Mouse (Mus musculus) liver, embryonic 12.5 days (tissue): ENCODE data around the gene Slc43a2. TPM values are rescaled to one million over a fixed set of nuclear protein-coding genes. Genes with fewer than 3 reads are reported as not detected.

Source experiments
- ATAC-seq: fragments of 200-750 bp; cut with Nextera tagmentation; 2 replicates; pipeline ENCODE4 v1.8.0; 2017; ENCODE audit warnings: moderate number of reproducible peaks, mild to moderate bottlenecking, moderate library complexity
- H3K27ac ChIP-seq: fragments of 300-500 bp; sonication (generic); 2 replicates; pipeline ENCODE4 v1.5.1; 2016; ENCODE audit warnings: mild to moderate bottlenecking
- H3K27me3 ChIP-seq: fragments of 300-500 bp; sonication (generic); replicated peaks from 2 replicates; pipeline ENCODE4 v1.6.1; 2016; ENCODE audit warnings: mild to moderate bottlenecking, moderate library complexity
- H3K36me3 ChIP-seq: fragments of 300-500 bp; sonication (generic); 2 replicates; pipeline ENCODE4 v1.6.1; 2016; ENCODE audit warnings: mild to moderate bottlenecking, moderate library complexity
- H3K4me1 ChIP-seq: fragments of 300-500 bp; sonication (generic); 2 replicates; pipeline ENCODE4 v1.6.1; 2016
- H3K4me2 ChIP-seq: fragments of 300-500 bp; sonication (generic); 2 replicates; pipeline ENCODE4 v1.6.1; 2016; ENCODE audit warnings: mild to moderate bottlenecking, moderate library complexity
- H3K4me3 ChIP-seq: fragments of 300-500 bp; sonication (generic); 2 replicates; pipeline ENCODE4 v1.5.1; 2016; ENCODE audit warnings: mild to moderate bottlenecking, moderate library complexity
- H3K9ac ChIP-seq: fragments of 300-500 bp; sonication (generic); 2 replicates; pipeline ENCODE4 v1.6.1; 2016; ENCODE audit warnings: mild to moderate bottlenecking, moderate library complexity
- H3K9me3 ChIP-seq: fragments of 300-500 bp; sonication (generic); replicated peaks from 2 replicates; pipeline ENCODE4 v1.6.1; 2016; ENCODE audit warnings: mild to moderate bottlenecking, moderate library complexity
- WGBS: fragments of 180-500 bp; shearing (Covaris S2); methylation state at CpG from one replicate; pipeline ENCODE4 v1.1.7; 2016; ENCODE audit not compliant: insufficient replicate concordance; 5-methylcytosine and 5-hydroxymethylcytosine counted together
- polyA plus RNA-seq: library from polyadenylated mRNA; unstranded; fragments of >200 nt; fragmentation: Nextera tagmentation; extraction: Ambion mirVana; gene quantifications from 2 replicates; pipeline ENCODE4 v1.2.1, GENCODE M21; 2016

The Slc43a2 gene
- polyA plus RNA-seq, 1 experiment from 2014 or later: 5.9 TPM

- no peak overlapping the region for H3K4me2 ChIP-seq
- no peak for ATAC-seq
- no peaks in the 10 kb centered on the region for H3K9me3 ChIP-seq
- H3K27me3 ChIP-seq: no peaks in the 10 kb centered on the region
- no peaks in the 10 kb centered on the region for H3K36me3 ChIP-seq
- no peak overlapping the region for H3K27ac ChIP-seq
- H3K9ac ChIP-seq: no peak overlapping the region
- peaks cover 66% of the 10 kb centered on the region for H3K4me1 ChIP-seq
- WGBS: 72% methylated on average over 6 of the region's 6 CpGs
- H3K4me3 ChIP-seq: no peak overlapping the region
These were observed 36.6 kb downstream of the Slc43a2 start for GRCm38 (mm10) chr11:75568115-75568511.

- peaks cover 62% of the 10 kb centered on the region for H3K4me1 ChIP-seq
These were observed 37.5 kb downstream of the Slc43a2 start for GRCm38 (mm10) chr11:75568962-75569361.

GRCm38 (mm10) chr11:75570375-75571125 is 39.1 kb downstream of the Slc43a2 start:
- Histone ChIP-seq H3K9ac (no peak overlapping the region), H3K4me3 (no peak overlapping the region), H3K4me2 (no peak overlapping the region), H3K27me3 (0 out of 2 replicates have a peak, but pooled peaks cover 5% of the 10 kb centered on the region), H3K4me1 (peaks cover 49% of the 10 kb centered on the region), H3K9me3 (no peaks in the 10 kb centered on the region), H3K27ac (no peak overlapping the region), H3K36me3 (no peaks in the 10 kb centered on the region)
- ATAC-seq: no peak
- WGBS: 76% methylated on average over 17 of the region's 17 CpGs

More at GRCm38 (mm10) chr11:75568962-75569361, 37.5 kb downstream of the Slc43a2 start:
- 82% methylated on average over 12 of the region's 12 CpGs for WGBS
- H3K36me3 ChIP-seq: no peaks in the 10 kb centered on the region
- H3K9me3 ChIP-seq: no peaks in the 10 kb centered on the region
- no peak overlapping the region for H3K9ac ChIP-seq
- H3K27ac ChIP-seq: no peak overlapping the region
- no peaks in the 10 kb centered on the region for H3K27me3 ChIP-seq
- no peak overlapping the region for H3K4me2 ChIP-seq
- ATAC-seq: no peak
- no peak overlapping the region for H3K4me3 ChIP-seq

- Histone ChIP-seq H3K4me1 (peaks cover 41% of the 10 kb centered on the region), H3K9me3 (no peaks in the 10 kb centered on the region), H3K27me3 (0 out of 2 replicates have a peak, but pooled peaks cover 8% of the 10 kb centered on the region), H3K9ac (no peak overlapping the region), H3K36me3 (no peaks in the 10 kb centered on the region), H3K4me3 (no peak overlapping the region), H3K27ac (no peak overlapping the region), H3K4me2 (no peak overlapping the region)
- 39% methylated on average over 12 of the region's 14 CpGs for WGBS
- ATAC-seq: 0 out of 2 replicates have a peak, but pooled peaks have one; percentile 2
These were observed 39.9 kb downstream of the Slc43a2 start for GRCm38 (mm10) chr11:75571126-75571990.

- no peaks in the 10 kb centered on the region for H3K9me3 ChIP-seq
- 0 out of 2 replicates have a peak, but pooled peaks cover 8% of the 10 kb centered on the region for H3K27me3 ChIP-seq
- no peak overlapping the region for H3K9ac ChIP-seq
- WGBS: 18% methylated on average over 10 of the region's 10 CpGs
- no peaks in the 10 kb centered on the region for H3K36me3 ChIP-seq
- H3K4me3 ChIP-seq: no peak overlapping the region
- peaks cover 34% of the 10 kb centered on the region for H3K4me1 ChIP-seq
- H3K27ac ChIP-seq: no peak overlapping the region
- ATAC-seq: no peak
- H3K4me2 ChIP-seq: peak overlapping the region; percentile 48
These were observed 40.9 kb downstream of the Slc43a2 start for GRCm38 (mm10) chr11:75572301-75572791.

- ATAC-seq: peak; percentile 87
- H3K9me3 ChIP-seq: no peaks in the 10 kb centered on the region
- peak overlapping the region; percentile 32; the same call in 1 of the 2 replicates for H3K27ac ChIP-seq
- 7% methylated on average over 12 of the region's 12 CpGs for WGBS
- H3K4me2 ChIP-seq: peak overlapping the region; percentile 48
- H3K27me3 ChIP-seq: 0 out of 2 replicates have a peak, but pooled peaks cover 8% of the 10 kb centered on the region
- no peak overlapping the region for H3K4me3 ChIP-seq
- peaks cover 27% of the 10 kb centered on the region for H3K4me1 ChIP-seq
- no peak overlapping the region for H3K9ac ChIP-seq
- H3K36me3 ChIP-seq: no peaks in the 10 kb centered on the region
These were observed 41.6 kb downstream of the Slc43a2 start for GRCm38 (mm10) chr11:75572854-75573650.

- Histone ChIP-seq H3K27me3 (0 out of 2 replicates have a peak, but pooled peaks cover 8% of the 10 kb centered on the region), H3K36me3 (no peaks in the 10 kb centered on the region), H3K4me2 (no peak overlapping the region), H3K4me3 (no peak overlapping the region), H3K9ac (no peak overlapping the region), H3K27ac (no peak overlapping the region), H3K9me3 (no peaks in the 10 kb centered on the region), H3K4me1 (peaks cover 25% of the 10 kb centered on the region)
- no peak for ATAC-seq
- WGBS: 75% methylated on average over 5 of the region's 5 CpGs
These were observed 43.1 kb downstream of the Slc43a2 start for GRCm38 (mm10) chr11:75574378-75575123.

GRCm38 (mm10) chr11:75575560-75576123 is 44.1 kb downstream of the Slc43a2 start:
- no peaks in the 10 kb centered on the region for H3K36me3 ChIP-seq
- H3K4me1 ChIP-seq: peaks cover 24% of the 10 kb centered on the region
- 33% methylated on average over 9 of the region's 9 CpGs for WGBS
- no peak overlapping the region for H3K4me3 ChIP-seq
- no peak for ATAC-seq
- no peak overlapping the region for H3K9ac ChIP-seq
- H3K27me3 ChIP-seq: 0 out of 2 replicates have a peak, but pooled peaks cover 8% of the 10 kb centered on the region
- no peaks in the 10 kb centered on the region for H3K9me3 ChIP-seq
- no peak overlapping the region for H3K4me2 ChIP-seq
- H3K27ac ChIP-seq: no peak overlapping the region

- Histone ChIP-seq H3K4me2 (no peak overlapping the region), H3K4me3 (no peak overlapping the region), H3K27ac (no peak overlapping the region), H3K27me3 (0 out of 2 replicates have a peak, but pooled peaks cover 8% of the 10 kb centered on the region), H3K9me3 (no peaks in the 10 kb centered on the region), H3K9ac (no peak overlapping the region), H3K4me1 (no peaks in the 10 kb centered on the region), H3K36me3 (no peaks in the 10 kb centered on the region)
- ATAC-seq: no peak
- 80% methylated on average over 5 of the region's 5 CpGs for WGBS
These were observed 47.1 kb downstream of the Slc43a2 start for GRCm38 (mm10) chr11:75578609-75579008.

- no peak overlapping the region for H3K9ac ChIP-seq
- H3K27me3 ChIP-seq: no peaks in the 10 kb centered on the region
- no peak for ATAC-seq
- 85% methylated on average over 7 of the region's 7 CpGs for WGBS
- H3K27ac ChIP-seq: no peak overlapping the region
- H3K9me3 ChIP-seq: no peaks in the 10 kb centered on the region
- no peaks in the 10 kb centered on the region for H3K4me1 ChIP-seq
- H3K36me3 ChIP-seq: no peaks in the 10 kb centered on the region
- no peak overlapping the region for H3K4me3 ChIP-seq
- no peak overlapping the region for H3K4me2 ChIP-seq
These were observed 50.1 kb downstream of the Slc43a2 start for GRCm38 (mm10) chr11:75581495-75582149.
